Mouse (Mus musculus) heart, postnatal 4 days (tissue): ENCODE results near the gene Gm11232. TPM values are rescaled to one million over a fixed set of nuclear protein-coding genes. Genes with fewer than 3 reads are reported as not detected.

Experiments used
- DNase-seq: peaks from one replicate; pipeline ENCODE4 v3.0.0; 2021
- total RNA-seq, 2 experiments: library from RNA; stranded (reverse); gene quantifications; 2 replicates each; pipeline ENCODE4 v1.2.3; 2021

Gene Gm11232
- not detected for total RNA-seq

- no peak for DNase-seq
These were observed at the start of gene Gm11232 for GRCm38 (mm10) chr4:71757865-71758264. Gm11232 (minus strand) TSS chr4:71757965.

- DNase-seq, result no peak
These were observed 48.3 kb upstream of the Gm11232 start for GRCm38 (mm10) chr4:71805977-71806534.

GRCm38 (mm10) chr4:71765529-71765928 lies 7.8 kb upstream of the Gm11232 start:
- no peak for DNase-seq

GRCm38 (mm10) chr4:71765071-71765470 lies 7.3 kb upstream of the Gm11232 start:
- no peak for DNase-seq

- no peak for DNase-seq
These were observed 1.1 kb downstream of the Gm11232 start for GRCm38 (mm10) chr4:71756441-71757221.

- DNase-seq, result no peak
These were observed 12.0 kb downstream of the Gm11232 start for GRCm38 (mm10) chr4:71745741-71746140.

GRCm38 (mm10) chr4:71736529-71736928 lies 21.2 kb downstream of the Gm11232 start:
- no peak for DNase-seq

DNA sequence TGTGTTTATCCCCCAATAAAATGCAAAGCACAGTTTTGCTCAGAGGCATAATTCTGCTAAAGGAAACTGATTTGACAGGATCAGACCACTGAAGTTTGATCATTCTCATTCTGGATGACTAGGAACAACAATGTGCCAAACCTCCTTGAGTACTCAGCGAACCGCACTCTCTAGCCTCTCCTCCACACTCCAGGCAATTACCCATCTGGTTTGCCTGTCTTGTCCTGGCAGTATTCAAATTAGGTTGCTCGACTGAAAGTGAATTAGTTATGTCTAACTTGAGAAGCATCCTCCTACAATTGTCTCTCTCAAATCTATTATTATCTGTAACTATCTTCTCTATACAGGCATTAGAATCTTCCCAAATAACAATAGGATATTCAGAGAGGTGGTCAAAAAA lies 22.5 kb downstream of the Gm11232 start:
- DNase-seq, result no peak

DNA sequence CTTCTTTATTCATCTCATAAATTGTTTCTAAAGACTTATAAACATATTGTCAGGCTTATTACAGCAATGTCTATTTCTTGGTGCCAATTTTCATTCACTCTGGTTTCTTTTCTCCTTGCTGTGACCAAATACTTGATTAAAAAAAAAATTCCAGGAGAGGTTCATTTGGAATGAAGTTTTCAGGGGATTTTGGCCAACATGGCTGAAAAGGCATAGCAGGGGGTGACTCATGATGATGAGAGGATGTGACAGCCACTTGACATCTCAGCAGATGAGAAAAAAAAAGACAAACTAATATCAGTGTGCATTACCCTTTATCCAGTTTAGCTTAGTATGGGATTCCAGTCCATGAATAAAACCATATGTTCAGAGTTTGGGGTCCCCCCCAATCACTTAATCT lies 28.4 kb downstream of the Gm11232 start:
- DNase-seq, result no peak

DNA sequence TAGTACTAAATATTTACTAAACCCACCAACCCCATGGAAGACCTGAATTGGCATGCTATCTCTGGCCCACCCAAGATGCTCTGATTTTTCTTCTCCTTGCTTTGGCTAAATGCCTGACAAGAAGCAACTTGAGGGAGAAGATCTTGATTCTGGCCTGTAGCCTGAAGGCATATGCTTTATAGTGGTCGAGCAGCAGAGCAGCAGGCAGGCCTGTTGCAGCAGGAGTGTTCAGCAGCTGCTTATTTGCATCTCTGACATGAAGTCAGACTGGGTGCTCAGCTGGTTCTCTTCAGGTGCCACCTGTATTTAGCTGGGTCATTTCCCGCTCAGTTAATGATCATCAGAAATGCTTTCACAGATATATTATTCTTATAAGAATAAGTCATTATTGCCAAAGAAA lies 30.2 kb downstream of the Gm11232 start:
- no peak for DNase-seq

DNA sequence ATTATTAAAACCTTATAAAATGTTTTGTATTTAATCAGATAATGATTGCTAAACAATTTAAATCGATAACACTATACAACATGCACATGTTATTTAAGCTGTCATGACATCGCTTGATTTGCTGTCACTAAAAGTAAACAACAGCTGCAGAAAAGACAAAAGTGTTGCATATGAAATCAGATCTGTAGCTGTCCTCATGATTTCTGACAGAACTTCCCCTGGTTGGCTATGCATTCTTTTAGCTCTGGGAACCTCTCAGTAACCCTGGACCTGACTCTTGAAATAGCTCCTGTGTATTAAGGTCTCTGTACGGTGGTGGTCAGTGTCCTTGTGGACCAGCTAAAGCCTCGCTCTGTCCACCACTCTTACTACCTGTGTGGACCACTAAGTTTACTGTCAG lies 30.7 kb downstream of the Gm11232 start:
- no peak for DNase-seq

DNA sequence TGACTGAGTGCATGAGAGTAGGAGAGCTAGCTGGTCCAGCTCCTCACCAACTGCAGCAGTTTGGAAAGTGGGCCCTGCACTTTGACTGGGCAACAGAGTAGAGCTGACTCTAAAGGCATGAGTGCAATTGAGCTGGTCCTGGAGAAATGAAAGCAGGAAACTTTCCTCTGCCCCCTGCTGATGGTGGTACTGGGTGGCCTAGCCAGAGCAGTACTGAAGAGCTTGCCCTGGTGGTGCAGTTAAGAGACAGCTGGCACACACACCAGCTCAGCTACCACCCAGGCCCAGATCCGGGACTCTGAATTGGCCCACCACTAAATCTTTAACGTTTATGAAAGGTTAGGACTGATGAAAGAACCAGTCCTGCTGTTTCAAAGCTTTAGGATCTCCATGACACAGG lies 31.9 kb downstream of the Gm11232 start:
- no peak for DNase-seq
